Mouse (Mus musculus) lung, postnatal 10 days (tissue): ENCODE results near the gene Mertk.
"Not testable (repeated sequence)": the region's sequence is repeated elsewhere in the genome, so short reads cannot be mapped to it uniquely, and the experiment has no call there.

Source experiments
- DNase-seq: peaks from one replicate; pipeline ENCODE4 v3.0.0; 2021

The Mertk gene

GRCm38 (mm10) chr2:128698693-128699181, at the start of gene Mertk:
Gene Mertk (plus strand): TSS chr2:128698956.
- DNase-seq, result peak; percentile 97

GRCm38 (mm10) chr2:128680661-128681060, 18.1 kb upstream of the Mertk start:
- DNase-seq, result peak; percentile 73

DNA sequence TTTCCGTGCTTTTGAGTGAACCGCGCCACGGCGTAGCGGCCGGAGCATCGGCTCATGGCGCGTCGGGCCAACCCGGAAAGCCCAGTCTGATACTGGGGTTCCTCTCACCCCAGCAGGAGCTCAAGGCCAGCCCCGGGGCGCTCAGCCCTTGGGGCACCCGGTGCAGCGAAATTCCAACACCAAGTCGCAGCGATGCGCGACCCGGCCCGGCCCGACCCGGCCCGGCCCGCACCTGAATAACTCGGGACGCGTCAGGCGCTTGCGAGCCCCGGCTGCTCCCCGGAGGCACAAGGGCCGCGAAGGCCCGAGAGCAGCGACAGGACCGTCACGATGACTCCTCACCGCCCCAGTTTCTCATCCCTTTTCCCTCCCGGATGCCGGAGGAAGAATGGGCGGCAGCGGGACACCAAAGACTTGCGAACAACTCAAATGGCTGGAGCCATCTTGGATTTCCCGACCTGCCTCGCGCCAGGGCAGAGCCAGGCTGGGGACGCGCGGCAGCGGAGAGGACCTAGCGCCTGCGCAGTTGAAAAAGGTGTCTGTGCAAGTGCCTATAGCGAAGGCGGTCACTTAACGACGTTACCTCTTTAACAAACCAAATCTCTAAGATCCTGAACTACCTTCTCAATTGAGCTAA, 11.7 kb upstream of the Mertk start, which contains the start of gene Anapc1:
TSS of gene Anapc1 (minus strand) at position 471 of the 637 bp plus-strand sequence.
- peak; percentile 93 for DNase-seq

DNA sequence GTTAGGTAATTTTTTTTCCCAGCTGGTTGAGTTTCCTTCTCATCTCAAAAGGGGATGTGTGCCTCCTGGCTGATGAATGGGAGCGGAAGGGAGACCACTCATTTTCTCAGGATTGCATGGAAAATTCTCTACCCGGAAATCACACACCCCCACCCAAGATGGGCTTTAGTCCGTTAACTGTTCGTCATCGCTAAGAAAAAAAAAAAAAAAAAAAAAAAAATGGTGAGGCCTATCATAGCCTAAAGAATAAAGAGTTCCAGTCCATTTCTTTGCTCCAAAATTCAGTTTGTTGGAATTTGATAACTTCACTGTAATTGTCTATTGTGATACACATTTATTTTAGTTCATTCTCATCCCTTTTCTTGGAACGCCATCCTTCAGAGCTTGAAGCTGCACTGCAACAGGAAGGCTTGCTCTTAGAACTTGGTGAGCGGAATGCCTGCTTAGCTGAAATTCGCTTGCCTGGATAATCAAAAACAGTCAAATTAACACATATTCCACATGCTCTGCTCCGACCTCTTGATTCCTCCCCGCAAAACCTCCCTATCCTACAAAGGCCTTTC, 11.1 kb upstream of the Mertk start:
- no peak for DNase-seq

DNA sequence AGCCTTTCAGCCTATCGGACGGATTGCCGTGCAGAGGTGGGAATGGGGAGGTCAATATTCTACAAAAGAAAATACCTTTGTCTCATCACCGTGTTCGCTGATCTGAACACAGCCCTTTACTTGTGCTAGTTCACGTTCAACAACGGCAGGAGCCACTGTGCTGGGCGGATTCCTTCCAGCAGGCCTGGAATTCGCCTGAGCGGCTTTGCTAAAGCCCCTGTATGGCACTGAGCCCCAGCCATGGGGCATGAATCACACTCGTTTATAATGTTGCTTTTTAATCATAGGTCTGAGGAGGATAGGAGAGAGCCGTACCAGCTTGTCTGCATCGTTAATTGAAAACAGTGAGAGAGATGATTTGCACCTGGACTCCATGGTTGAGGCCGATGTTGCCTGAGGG, 6.4 kb upstream of the Mertk start:
- DNase-seq, result peak; percentile 37

- DNase-seq, result no peak
These were observed 6.0 kb upstream of the Mertk start for GRCm38 (mm10) chr2:128692771-128693170.

DNA sequence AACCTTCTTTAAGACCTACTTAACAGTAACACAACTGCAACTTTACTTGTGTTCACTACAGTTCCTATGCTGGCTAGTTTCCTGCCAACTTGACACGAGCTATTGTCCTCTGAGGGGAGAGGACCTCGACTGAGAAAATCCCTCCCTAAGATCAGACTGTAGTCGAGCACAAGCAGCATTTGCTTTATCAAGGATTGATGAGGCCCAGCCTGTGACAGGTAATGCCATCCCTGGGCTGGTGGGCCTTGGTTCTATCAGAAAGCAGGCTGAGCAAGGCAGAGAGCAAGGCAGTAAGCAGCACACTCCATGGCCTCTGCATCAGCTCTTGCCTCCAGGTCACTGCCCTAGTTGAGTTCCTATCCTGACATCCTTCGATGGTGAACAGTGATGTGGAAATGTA, 5.5 kb upstream of the Mertk start:
- no peak for DNase-seq

GRCm38 (mm10) chr2:128693828-128694227, 4.9 kb upstream of the Mertk start:
- not testable (repeated sequence) for DNase-seq

DNA sequence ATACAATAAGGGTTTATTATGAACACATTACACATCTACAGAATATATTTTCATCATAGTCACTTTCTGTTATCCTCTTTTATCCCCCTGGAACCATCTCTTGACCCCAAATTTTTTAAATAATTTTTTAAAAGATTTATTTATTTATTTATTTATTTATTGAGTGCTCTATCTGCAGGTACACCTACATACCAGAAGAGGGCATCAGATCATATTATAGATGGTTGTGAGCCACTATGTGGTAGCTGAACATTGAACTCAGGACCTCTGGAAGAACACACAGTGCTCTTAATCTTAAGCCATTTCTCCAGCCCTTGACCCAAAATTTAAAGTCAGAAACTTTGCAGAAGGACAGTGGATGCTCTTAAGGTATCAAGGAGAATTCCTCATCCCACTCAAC, 4.2 kb upstream of the Mertk start:
- DNase-seq, result no peak

- no peak for DNase-seq
These were observed 2.3 kb upstream of the Mertk start for GRCm38 (mm10) chr2:128696426-128696825.

DNA sequence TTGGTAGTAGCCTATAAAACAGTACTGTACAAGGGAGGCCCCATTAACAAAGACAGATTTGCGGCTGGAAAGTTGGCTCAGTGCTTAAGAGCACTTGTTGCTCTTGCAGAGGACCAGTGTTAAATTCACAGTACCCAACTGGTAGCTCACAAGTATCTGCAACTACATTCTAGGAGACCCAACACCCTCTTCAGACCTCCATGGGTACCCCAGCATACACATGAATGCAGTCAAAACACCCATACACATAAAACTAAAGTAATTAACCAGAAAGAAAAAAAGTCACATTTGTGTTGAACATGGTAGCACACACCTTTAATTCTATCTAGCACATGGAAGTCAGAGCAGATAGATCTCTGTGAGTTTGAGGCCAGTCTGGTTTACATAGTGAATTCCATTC, 1.7 kb upstream of the Mertk start:
- no peak for DNase-seq

DNA sequence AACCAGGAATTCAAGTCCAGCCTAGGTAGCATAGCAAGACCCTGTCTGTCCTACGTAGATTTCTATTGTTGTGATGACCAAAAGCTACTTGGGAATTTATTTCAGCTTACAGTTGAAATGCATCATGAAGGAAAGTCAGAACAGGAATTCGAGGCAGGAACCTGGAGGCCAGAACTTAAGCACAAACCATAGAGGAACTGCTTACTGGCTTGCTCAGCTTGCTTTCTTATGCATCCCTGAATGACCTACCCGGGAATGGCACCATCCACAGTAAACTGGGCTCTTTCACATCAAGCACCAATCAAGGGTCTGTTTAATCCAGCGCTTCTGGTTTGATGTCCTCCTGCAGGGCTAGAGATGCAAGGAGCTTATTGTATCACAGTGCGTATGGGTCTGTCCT, 1.2 kb upstream of the Mertk start:
- no peak for DNase-seq

DNA sequence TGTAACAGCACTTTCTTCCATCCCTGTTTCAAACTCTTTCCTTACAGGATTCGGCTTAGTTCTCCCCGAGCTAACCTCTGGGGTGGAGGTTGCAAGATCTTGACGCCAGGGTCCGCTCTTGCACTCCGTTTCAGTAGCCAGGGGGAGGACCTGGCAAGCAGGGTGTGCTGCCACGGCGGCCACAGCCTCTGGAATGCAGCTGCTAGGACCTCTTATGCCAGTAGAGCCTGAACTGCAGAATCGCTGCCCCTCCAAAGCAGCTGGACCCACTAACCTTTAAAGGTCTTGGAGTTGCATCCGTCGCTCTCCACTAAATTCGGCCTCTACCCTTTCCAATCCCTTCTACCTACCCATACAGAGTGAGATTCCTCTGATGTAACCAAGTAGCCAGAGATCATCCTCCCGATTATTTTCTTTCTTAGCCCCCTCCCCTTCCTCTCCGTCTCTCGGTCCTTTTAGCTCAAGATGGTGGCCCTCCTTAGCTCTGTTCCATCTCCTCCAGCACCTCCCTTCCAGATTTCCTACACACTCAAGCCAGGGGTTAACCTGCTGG, 540 bp upstream of the Mertk start:
- peak; percentile 94 for DNase-seq

DNA sequence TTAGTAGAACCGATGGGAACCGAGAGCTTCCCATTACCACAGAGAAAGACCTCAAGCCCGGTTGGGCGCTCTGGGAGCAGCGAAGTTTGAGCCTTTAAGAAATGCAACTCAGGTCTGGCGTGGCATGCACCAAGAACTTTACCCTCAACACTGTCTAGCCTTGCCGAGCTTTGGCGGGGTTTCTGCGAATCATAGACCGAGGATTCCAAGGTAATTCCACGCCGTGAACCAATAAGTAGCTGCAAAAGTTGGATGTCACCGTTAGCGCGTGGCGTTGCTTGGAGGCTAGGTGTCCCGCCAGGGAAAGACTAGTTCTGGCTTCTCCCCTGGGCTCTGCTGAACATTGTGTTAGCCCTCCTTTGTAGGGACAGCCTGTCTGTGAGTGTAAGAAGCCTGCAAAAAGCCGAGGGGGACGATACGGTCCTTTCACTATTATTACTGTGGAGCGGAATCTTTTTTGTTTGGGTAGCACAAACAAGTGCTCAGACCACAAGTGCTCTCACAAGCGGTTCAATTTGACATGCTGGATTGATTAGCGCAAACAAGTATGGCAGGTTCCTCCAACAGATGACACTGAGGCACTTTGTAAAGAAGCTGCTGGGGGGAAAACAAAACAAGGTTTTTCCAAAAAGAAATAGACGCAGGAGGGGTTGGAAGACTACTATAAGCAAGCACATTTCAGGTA, 587 bp downstream of the Mertk start:
- DNase-seq, result peak; percentile 59

GRCm38 (mm10) chr2:128704474-128704873, 5.7 kb downstream of the Mertk start:
- peak; percentile 74 for DNase-seq

- DNase-seq, result no peak
These were observed 10.5 kb downstream of the Mertk start for GRCm38 (mm10) chr2:128709264-128709663.

DNA sequence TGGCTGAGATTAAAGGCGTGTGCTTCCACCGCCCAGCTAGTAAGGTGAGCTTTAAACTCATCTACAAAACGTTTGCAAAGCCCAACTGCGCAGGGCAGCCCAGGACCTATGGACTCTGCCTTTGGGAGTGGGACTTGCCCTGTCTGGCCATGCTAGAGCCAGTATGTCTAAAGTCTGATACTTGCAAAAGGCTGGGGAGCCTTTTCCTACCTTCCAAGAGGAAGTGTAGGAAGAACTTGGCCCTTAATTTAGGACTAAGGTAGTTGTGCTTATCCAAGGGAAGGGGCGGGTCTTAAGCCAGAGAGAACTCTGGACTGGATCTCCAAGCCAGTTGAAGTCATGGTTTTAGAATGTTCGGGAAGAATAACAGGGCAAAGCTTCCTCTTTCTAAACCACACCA, 11.9 kb downstream of the Mertk start:
- no peak for DNase-seq

GRCm38 (mm10) chr2:128712940-128713339, 14.2 kb downstream of the Mertk start:
- no peak for DNase-seq

GRCm38 (mm10) chr2:128713548-128714003, 14.8 kb downstream of the Mertk start:
- peak; percentile 57 for DNase-seq

DNA sequence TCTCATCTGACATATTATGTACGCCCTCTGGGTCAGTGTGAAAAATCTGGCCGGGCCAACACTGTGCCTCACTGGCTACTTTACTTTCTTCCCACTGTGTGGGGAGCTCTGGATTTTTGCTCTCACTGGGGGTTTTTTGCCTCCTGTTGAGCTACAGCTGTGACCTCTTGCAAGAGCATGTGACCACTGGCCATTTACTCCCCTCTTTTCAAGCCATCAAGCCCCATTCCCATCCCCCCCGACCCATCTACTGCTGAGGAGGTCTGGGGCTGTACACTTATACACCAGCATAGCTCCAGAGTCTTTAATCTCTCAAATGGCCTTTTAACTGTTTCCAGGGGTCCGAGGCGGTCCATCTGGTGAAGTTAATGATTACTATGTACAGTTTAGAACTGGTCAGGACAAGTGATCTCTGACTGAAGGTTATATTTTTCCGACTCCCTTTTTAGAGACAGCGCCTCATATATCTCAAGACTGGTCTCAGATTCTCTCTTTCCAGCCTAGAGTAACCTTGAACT, 16.0 kb downstream of the Mertk start:
- DNase-seq, result no peak

DNA sequence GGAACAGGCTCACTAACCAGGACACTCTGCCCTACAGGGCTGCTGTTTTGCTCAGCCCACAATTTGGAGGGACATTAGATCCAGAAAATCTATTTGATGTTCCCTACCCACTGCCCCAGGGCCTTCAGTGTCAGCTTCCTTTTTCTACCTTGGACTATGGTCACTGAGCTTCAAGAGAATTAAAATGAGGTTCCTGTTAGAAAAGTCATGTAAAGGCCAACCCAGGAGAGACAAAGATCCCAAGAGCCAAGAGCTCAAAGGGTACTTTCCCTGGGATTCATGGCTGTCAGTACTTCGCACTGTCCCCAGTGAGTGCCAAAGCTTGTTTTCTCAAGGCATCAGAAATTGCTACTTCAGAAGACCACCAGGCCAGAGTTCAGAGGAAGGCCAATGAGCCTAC, 17.2 kb downstream of the Mertk start:
- no peak for DNase-seq

DNA sequence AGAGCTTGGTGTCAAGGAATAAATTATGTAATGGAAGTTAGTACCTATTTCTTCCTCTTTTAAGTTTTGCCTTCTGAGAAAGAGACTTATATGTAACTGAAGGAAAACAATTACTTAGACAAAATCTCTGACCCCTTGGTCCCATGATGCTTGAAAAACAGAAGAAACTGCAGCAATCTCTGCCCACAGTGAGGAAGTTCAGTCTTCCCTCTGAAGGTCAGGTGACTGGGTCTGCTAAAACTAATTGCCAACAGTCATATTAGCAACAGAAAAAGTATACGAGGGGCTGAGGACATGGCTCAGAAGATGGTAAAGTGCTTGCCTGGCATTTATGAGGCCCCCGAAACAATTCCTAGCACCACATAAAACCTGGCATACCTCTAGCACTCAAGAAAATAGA, 20.6 kb downstream of the Mertk start:
- no peak for DNase-seq

DNA sequence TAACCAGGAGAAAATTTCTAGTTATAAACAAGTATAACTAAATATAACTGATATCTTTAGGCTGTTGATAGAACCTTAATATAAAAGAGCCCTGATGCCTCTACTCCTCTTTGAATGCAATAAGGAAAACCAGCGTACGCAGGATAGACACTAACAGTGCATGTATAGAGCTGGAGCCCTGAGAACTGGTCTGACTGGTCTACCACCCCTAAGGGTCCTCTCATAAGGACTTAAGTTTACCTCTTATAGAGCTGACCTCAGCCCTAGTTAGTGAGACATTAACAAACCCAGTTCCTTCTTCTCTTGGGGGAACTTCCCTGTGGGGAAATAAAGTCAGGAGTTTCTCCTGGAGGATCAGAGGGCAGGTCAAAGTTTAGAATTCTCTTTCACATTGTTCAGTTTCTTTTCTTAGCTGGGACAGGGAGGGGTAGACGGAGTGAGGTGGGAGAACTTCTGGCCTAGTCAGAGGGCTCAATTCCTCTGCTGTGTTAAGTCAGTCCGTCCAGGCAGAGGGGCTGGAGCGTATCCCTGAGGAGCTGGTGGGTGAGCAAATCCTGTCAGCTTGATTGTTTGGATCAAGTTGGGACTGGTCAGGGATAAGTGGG, 23.5 kb downstream of the Mertk start:
- DNase-seq, result no peak
